Comparison of ENCODE assay signal across 19 mouse cellular contexts in the genomic region with DNA sequence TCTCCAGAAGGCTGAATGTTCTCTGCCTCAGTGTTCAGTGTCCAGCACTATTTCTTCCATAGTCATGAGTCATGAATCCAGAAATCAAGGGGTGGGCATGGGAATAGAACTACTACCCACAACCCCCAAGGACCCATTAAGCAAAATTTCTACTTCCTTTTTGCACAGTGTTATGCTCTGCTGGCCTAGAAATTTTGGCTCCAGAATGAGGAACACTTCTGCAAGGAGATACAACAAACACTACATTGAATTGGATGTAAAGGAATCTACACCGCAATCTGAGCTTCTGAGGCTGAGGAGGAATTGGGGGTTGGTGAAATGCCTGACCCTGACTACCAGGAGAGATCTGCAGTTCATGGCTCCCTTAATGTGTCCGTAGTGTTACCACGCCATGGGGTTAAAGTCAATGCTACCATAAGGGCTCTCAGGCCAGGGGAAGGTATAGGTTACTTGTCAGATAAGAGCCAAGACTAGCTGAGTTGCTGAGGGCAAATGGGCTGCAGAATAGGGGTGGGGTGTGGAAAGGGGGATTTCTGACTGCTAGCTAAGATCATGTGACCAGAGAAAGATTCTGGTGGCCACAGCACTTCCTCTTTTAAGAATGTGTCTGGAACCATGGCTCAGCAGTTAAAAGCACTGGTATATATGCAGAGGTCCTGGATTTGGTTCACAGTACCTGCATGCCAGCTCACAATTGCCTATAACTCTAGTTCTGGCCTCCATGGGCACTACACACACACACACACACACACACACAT. TPM values are rescaled to one million over a fixed set of nuclear protein-coding genes. Genes with fewer than 3 reads are reported as not detected.
DNase-seq lines count a peak whose midpoint lies in the region; ATAC-seq and TF ChIP-seq lines count a peak whose summit lies in the region.
"Had no signal": no experiment of that assay in that cellular context is flagged by ENCODE, and none has a peak within 500 bp of the region (broad histone marks: within the 10 kb centered on the region; RNA-seq: fewer than 3 reads in every experiment).

No protein-coding gene starts in this region.

- H3K27me3 ChIP-seq in limb, embryonic 13.5 days, result no peaks in the 10 kb centered on the region
- H3K27me3 ChIP-seq in limb, embryonic 10.5 days (ENCODE audit: low read depth, poor library complexity, severe bottlenecking), result no peaks in the 10 kb centered on the region
- H3K27me3 ChIP-seq: embryonic facial prominence, embryonic 12.5 days; heart, embryonic 13.5 days; hindbrain, embryonic 12.5 days; limb, embryonic 15.5 days had no signal

- TF ChIP-seq POLR2A in bone marrow, adult 2 months (IDR thresholded peaks at IDR 0.05; ENCODE audit: borderline replicate concordance, control insufficient read depth, low read depth, low read length), result no peak

- H3K9ac ChIP-seq in limb, embryonic 13.5 days, result no peak overlapping the region
- H3K9ac ChIP-seq: embryonic facial prominence, embryonic 12.5 days; heart, embryonic 13.5 days; hindbrain, embryonic 12.5 days; limb, embryonic 15.5 days had no signal

- H3K4me3 ChIP-seq in limb, embryonic 13.5 days, result no peak overlapping the region
- no peak overlapping the region for H3K4me3 ChIP-seq in limb, embryonic 10.5 days
- no peak overlapping the region for H3K4me3 ChIP-seq in bone marrow, adult 2 months (replicated peaks; ENCODE audit: control insufficient read depth, low read depth, low read length)
- H3K4me3 ChIP-seq: embryonic facial prominence, embryonic 12.5 days; heart, embryonic 13.5 days; hindbrain, embryonic 12.5 days; limb, embryonic 15.5 days had no signal

- H3K4me1 ChIP-seq in limb, embryonic 13.5 days, result no peaks in the 10 kb centered on the region
- no peaks in the 10 kb centered on the region for H3K4me1 ChIP-seq in limb, embryonic 10.5 days
- H3K4me1 ChIP-seq in bone marrow, adult 2 months (ENCODE audit: control insufficient read depth, insufficient read depth, low read length), result peaks cover 9% of the 10 kb centered on the region

- TF ChIP-seq CTCF in bone marrow, adult 2 months (IDR thresholded peaks at IDR 0.05; ENCODE audit: control insufficient read depth, insufficient read depth, low read length), result no peak

- 93% methylated on average over 3 of the region's 3 CpGs for WGBS in limb, embryonic 13.5 days
- WGBS in limb, embryonic 10.5 days, result 89% methylated on average over 3 of the region's 3 CpGs
- 34% methylated on average over 3 of the region's 3 CpGs for WGBS in bone marrow, adult 2 months

- no peak for ATAC-seq in limb, embryonic 13.5 days (ENCODE audit: low FRiP score, low read depth)
- ATAC-seq in megakaryocyte, adult 5-6 weeks (ENCODE audit: poor library complexity, severe bottlenecking), result peak; percentile 72
- ATAC-seq in activated CD4-positive, CD25-positive, alpha-beta regulatory T cell, adult 4 months, result no peak
- ATAC-seq: intestine, embryonic 16.5 days had no signal

- 0 out of 2 replicates have a peak overlapping the region, but pooled peaks have one; percentile 0 for H3K27ac ChIP-seq in limb, embryonic 13.5 days
- no peak overlapping the region for H3K27ac ChIP-seq in limb, embryonic 10.5 days
- peak overlapping the region; percentile 16; the same call in 1 of the 2 replicates for H3K27ac ChIP-seq in bone marrow, adult 2 months (ENCODE audit: control insufficient read depth, insufficient read depth, low read depth, low read length, poor library complexity)
- H3K27ac ChIP-seq: embryonic facial prominence, embryonic 12.5 days; heart, embryonic 13.5 days; hindbrain, embryonic 12.5 days; kidney, postnatal 0 days; limb, embryonic 15.5 days had no signal

- H3K4me2 ChIP-seq in limb, embryonic 13.5 days (replicated peaks), result no peak overlapping the region
- H3K4me2 ChIP-seq: embryonic facial prominence, embryonic 12.5 days; heart, embryonic 13.5 days; hindbrain, embryonic 12.5 days; limb, embryonic 15.5 days had no signal

- no peaks in the 10 kb centered on the region for H3K9me3 ChIP-seq in limb, embryonic 13.5 days
- H3K9me3 ChIP-seq in limb, embryonic 10.5 days (replicated peaks), result no peaks in the 10 kb centered on the region
- H3K9me3 ChIP-seq: embryonic facial prominence, embryonic 12.5 days; heart, embryonic 13.5 days; hindbrain, embryonic 12.5 days; limb, embryonic 15.5 days had no signal

- H3K36me3 ChIP-seq in limb, embryonic 13.5 days, result peaks cover 28% of the 10 kb centered on the region
- H3K36me3 ChIP-seq in limb, embryonic 10.5 days, result no peaks in the 10 kb centered on the region

- DNase-seq in limb, embryonic 10.5 days (ENCODE audit: low spot score), result no peak
- peak; percentile 87 for DNase-seq in A20 (ENCODE audit: low read depth, low spot score)
- no peak for DNase-seq in heart, adult 18-20 months
- no peak for DNase-seq in urinary bladder, postnatal 14 days (ENCODE audit: low spot score)
- DNase-seq: cerebellum, adult 18-20 months; gastrocnemius, postnatal 25 days; layer of hippocampus, adult 9-11 months; lung, postnatal 14 days; right cerebral cortex, adult 18-20 months had no signal

RNA-seq across cellular contexts. Expression of a gene that starts 14.2 kb away (rescaled TPM):
- 532 and 537 TPM in 2 replicates for polyA plus RNA-seq in limb, embryonic 13.5 days (2015; fragmentation: Nextera tagmentation; extraction: Ambion mirVana)
- 267 and 310 TPM in 2 replicates for polyA plus RNA-seq in limb, embryonic 10.5 days (2016; fragmentation: Nextera tagmentation; extraction: Ambion mirVana)
- 51.9 and 92.5 TPM in 2 replicates for polyA plus RNA-seq in bone marrow, adult 2 months (2011; ENCODE audit: insufficient read depth, insufficient read length, low replicate concordance, missing spikeins)
- total RNA-seq in megakaryocyte, adult 5-6 weeks (2015), result 17.2 and 20.3 TPM in 2 replicates
- total RNA-seq in megakaryocyte, adult 5-6 weeks (2017), result 22.5 and 25.3 TPM in 2 replicates
- 100 to 1,000 TPM; 155 to 235 TPM for polyA plus RNA-seq in activated CD4-positive, CD25-positive, alpha-beta regulatory T cell, adult 4 months (2017; shearing (Covaris generic))
- 100 to 1,000 TPM; 410 to 413 TPM for total RNA-seq in heart, adult 18-20 months (2021)

RNA-seq across cellular contexts. Expression of a gene that starts 30.7 kb away (rescaled TPM):
- polyA plus RNA-seq in limb, embryonic 13.5 days (2015; fragmentation: Nextera tagmentation; extraction: Ambion mirVana), result 112 and 115 TPM in 2 replicates
- polyA plus RNA-seq in limb, embryonic 10.5 days (2016; fragmentation: Nextera tagmentation; extraction: Ambion mirVana), result 145 and 157 TPM in 2 replicates
- polyA plus RNA-seq in bone marrow, adult 2 months (2011; ENCODE audit: insufficient read depth, insufficient read length, low replicate concordance, missing spikeins), result 35.9 and 48.2 TPM in 2 replicates
- 14.0 and 19.2 TPM in 2 replicates for total RNA-seq in megakaryocyte, adult 5-6 weeks (2015)
- total RNA-seq in megakaryocyte, adult 5-6 weeks (2017), result 17.7 and 20.5 TPM in 2 replicates
- polyA plus RNA-seq in activated CD4-positive, CD25-positive, alpha-beta regulatory T cell, adult 4 months (2017; shearing (Covaris generic)), result 10 to 100 TPM; 22.8 to 50.7 TPM
- 10 to 100 TPM; 13.1 to 14.9 TPM for total RNA-seq in heart, adult 18-20 months (2021)

RNA-seq across cellular contexts. Expression of a gene that starts 33.5 kb away (rescaled TPM):
- polyA plus RNA-seq in limb, embryonic 13.5 days (2015; fragmentation: Nextera tagmentation; extraction: Ambion mirVana), result 3.4 and 5.2 TPM in 2 replicates
- 5.5 TPM in 2 replicates for polyA plus RNA-seq in limb, embryonic 10.5 days (2016; fragmentation: Nextera tagmentation; extraction: Ambion mirVana)
- polyA plus RNA-seq in bone marrow, adult 2 months (2011; ENCODE audit: insufficient read depth, insufficient read length, low replicate concordance, missing spikeins), result 98.0 and 152 TPM in 2 replicates
- 60.9 and 70.4 TPM in 2 replicates for total RNA-seq in megakaryocyte, adult 5-6 weeks (2015)
- 45.6 and 47.0 TPM in 2 replicates for total RNA-seq in megakaryocyte, adult 5-6 weeks (2017)
- 100 to 1,000 TPM; 419 to 490 TPM for polyA plus RNA-seq in activated CD4-positive, CD25-positive, alpha-beta regulatory T cell, adult 4 months (2017; shearing (Covaris generic))
- 1 to 10 TPM in 1 of 2 experiments, under 1 TPM in 1; 0.69 to 2.6 TPM for total RNA-seq in heart, adult 18-20 months (2021)

RNA-seq across cellular contexts. Expression of a gene that starts 56.1 kb away (rescaled TPM):
- 20.9 and 22.1 TPM in 2 replicates for polyA plus RNA-seq in limb, embryonic 13.5 days (2015; fragmentation: Nextera tagmentation; extraction: Ambion mirVana)
- polyA plus RNA-seq in limb, embryonic 10.5 days (2016; fragmentation: Nextera tagmentation; extraction: Ambion mirVana), result 0.88 and 1.9 TPM in 2 replicates
- not detected in 2 replicates for polyA plus RNA-seq in bone marrow, adult 2 months (2011; ENCODE audit: insufficient read depth, insufficient read length, low replicate concordance, missing spikeins)
- total RNA-seq in megakaryocyte, adult 5-6 weeks (2015), result not detected in 2 replicates
- not detected in 2 replicates for total RNA-seq in megakaryocyte, adult 5-6 weeks (2017)
- polyA plus RNA-seq in activated CD4-positive, CD25-positive, alpha-beta regulatory T cell, adult 4 months (2017; shearing (Covaris generic)), result not detected
- under 1 TPM in 1 of 2 experiments, not detected in 1; 0.10 TPM for total RNA-seq in heart, adult 18-20 months (2021)

Comparison
In these comparisons a context has a peak if more than half of its experiments do, and no peak if none do; other contexts are left out.
1. RNA of a gene that starts 33.5 kb away (polyA plus RNA-seq): 419 to 490 TPM in activated CD4-positive, CD25-positive, alpha-beta regulatory T cell, adult 4 months and 98.0 to 152 TPM in bone marrow, adult 2 months; 5.5 TPM in limb, embryonic 10.5 days and 3.4 to 5.2 TPM in limb, embryonic 13.5 days; every median in the first group is over 10 times any median in the second.